Mouse (Mus musculus): Measurements from ENCODE around the gene Rundc3b.

Gene Rundc3b

DNA sequence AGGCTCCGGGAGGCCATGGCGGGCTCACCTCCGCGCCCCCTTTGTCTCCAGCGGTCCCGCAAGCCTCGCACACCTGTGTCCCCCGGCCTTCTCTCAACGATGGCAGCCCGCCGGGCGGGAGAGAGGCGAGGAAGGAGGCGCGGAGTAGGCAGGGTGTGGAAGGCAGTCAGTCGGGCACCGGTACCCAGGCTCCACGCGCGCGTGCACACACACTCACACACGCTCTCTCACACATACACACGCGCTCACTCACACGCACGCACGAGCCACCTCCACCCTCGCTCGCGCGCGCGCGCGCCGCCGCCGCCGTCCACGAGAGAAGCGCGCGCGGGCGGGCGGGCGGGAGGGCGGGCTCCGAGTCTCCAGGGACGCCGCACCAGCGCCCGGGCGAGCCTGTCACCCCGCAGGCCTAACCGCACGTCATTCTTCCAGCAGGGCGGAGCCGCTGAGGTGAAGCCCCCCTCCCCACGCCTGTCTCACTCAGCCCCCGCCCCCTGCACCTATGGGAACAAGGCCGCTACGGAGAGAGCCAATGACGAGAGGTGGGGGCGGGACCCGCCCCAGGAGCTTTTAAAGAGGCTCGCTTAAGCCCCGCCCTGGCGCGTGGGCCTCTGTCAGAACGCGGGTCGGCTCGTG, at the start of gene Rundc3b:
TSS of gene Rundc3b (minus strand) at position 357 of the 636 bp plus-strand sequence.
- in situ Hi-C loops (cut with MboI): loop anchor here (10.0 kb wide), 1 partner anchor 52 kb away; no protein-coding TSS in a partner anchor

DNA sequence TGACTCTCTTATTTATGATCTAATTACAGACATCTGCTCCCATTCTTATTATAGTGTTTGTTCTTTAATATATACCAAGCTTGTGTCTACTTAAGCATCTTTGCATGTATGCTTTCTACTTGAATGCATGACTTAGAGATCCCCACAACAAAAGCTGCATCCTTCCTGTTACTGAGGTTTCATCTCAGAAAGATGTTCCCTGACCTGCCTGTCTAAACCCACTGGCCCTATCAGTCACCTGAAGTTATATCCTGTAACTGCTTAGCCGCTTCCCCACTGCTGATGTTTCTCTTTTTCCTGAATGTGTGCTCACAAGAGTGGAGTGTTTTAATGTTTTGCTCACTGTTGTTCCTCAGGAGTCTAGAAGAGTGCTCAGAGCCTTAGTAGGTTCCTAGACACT, 46.9 kb upstream of the Rundc3b start:
- in situ Hi-C loops (cut with MboI): loop anchor here (10.0 kb wide), 1 partner anchor 45 kb away; the partner anchor contains the start of gene Rundc3b

DNA sequence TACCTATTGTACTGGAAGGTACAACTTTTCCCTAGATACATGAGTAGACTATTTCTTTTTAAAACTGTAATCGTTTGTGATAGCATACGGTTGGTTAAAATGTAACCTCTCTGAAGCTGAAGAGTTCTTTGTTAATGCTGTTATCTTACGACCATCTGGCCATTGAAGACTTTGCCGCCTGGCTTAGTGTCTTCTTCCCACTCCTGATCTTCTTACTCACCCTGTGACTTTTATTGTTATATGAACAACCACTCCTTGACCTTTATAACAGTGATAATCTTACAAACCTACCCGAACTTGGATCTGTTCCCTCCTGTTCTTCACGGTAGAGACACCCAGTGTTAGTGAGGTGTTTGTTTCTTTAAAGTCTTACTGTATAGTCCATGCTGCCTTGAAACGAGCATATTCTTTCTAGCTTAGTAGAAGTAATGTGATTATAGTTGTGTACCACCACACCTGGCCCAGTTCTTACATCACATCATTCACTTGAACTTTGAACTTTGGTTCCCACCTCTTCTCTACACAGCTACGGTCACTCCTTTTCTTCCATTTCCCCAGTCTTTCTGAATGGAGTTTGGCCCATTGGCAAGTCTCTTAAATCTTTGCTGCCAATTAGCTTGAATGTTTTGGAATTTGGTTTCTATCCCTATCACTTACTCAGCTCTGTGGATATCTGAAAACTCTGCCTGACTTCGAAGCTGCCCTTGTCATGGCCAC, 45.2 kb upstream of the Rundc3b start:
- in situ Hi-C loops (cut with MboI): no loop called here

DNA sequence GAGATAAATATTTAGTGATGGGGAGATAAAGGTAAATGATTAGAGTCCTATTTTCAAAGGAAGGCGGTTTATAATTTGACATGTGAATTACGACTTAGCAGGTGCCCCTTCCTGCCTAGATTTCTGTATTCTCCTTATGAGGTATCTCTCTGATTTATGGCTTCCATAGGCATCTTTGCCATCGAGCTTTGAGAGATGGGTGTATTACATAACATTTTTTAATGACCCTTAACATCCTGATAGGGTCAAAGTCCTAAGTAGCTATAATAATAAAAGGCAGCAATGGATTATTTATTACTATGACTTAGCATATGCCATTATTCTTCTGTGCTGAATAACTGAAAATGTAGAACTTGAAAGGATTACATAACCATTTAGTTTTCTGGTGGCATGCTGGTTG, 41.9 kb upstream of the Rundc3b start:
- in situ Hi-C loops (cut with MboI): no loop called here

DNA sequence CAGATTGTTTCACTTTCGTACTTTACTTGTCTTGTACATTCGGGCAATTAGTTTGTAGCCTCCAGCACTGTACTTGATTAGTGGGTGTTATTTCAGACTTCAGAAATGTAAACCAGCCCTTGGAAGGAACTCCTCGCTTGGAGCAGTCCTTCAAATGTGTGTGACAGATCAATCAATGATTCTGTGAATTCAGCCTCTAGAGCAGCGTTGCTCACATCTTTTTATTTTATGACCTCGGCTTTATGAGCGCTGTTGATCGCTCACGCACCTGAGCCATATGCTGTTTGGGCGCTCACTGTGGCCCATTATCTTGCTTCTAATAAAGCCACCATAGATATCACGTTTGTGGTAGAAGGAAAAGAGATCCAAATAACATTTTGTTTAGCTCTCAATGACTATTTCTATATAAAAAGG, 38.0 kb upstream of the Rundc3b start:
- in situ Hi-C loops (cut with MboI): no loop called here

DNA sequence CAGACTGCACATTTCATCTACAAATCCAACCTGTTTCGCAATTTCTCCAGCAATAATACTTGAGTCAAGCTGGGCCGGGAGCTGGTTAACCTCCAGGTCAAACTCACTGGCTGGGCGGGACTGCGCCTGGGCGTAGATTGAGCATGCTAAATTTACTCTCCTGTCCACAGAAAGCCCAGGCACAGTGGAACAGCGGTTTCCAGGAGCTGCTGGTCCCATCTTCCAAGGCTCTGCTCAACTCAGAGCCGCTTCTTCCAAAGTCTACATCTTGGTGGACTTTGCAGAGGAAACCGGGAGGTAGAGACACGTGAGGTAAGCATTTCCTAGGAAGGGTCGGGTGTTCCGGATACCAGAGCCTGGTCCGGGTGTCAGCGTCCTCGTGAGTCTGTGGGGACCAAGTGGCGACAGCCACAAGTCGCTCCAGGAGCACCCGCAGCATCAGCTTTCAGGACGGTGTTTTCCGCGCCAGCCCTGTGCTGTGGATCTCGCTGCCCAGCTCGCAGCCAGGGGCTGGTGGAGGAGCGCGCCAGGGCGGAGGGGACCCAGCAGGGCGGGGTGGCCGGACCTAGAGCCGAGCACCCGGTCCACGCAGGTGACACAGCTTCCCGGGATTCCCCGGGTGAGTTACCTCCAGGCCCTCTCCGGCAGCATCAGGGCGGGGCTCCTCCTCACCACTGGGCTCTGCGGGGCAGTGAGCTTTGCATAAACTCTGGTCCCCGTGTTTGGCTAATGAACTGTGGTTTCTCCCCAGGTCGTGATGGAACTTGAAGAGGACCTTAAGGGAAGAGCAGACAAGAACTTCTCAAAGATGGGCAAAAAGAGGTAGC, 37.4 kb upstream of the Rundc3b start, which contains the start of gene Abcb1a:
TSS of gene Abcb1a (plus strand) at position 167 of the 827 bp plus-strand sequence.
- in situ Hi-C loops (cut with MboI): no loop called here

DNA sequence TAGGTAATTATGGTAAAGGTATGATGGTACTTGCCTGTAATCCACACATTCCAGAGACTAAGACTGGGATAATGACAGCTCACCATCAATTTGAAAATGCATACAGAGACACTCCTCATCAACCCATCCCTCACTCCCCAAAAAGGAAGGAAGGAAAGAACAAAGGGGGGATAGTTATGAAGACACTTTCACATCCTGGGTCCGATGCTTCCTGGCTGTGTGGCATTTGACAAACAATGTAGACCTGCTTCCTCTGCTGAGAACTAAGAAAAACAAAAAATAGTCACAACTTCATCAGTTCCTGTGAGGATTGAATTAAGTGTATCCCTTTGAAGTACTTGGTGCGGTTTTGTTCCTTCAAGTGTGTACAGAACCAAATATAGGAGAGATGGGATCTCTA, 29.3 kb upstream of the Rundc3b start:
- in situ Hi-C loops (cut with MboI): no loop called here

DNA sequence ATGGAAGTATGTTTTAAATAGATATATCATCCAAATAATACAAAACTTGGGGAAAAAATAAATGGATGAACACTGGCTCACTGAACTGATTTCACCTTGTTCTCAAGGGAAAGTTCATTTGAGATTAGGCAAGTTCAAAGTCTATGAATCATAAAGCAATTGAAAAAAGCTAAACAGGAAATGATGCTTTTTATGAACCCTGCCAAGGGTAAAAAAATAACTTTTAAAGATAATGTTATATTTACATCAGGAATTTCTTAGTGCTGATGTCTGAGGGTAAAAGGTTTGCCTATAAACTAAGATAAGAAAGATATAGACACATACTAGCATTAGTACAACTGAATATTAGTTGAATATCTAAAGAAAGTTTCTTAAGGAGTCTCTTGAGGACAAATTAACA, 26.0 kb upstream of the Rundc3b start:
- in situ Hi-C loops (cut with MboI): no loop called here

DNA sequence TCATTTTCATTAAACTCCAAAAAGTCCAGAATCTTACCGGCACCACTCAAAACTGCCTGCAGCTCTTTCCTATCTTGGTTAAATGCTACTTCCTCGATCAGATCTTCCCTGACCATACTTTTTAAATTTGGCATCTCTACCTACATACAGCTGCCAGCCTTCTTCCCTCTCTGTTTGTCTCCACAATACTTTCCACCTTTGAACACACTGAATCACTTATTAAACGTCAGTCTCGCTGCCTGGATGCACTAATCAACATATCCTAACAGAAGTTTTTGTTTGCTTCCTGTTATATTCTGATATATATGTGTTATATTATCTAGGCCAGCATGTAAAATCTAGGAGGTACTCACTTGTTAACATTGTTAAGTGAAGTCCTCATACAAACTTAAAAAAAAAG, 25.5 kb upstream of the Rundc3b start:
- in situ Hi-C loops (cut with MboI): no loop called here

DNA sequence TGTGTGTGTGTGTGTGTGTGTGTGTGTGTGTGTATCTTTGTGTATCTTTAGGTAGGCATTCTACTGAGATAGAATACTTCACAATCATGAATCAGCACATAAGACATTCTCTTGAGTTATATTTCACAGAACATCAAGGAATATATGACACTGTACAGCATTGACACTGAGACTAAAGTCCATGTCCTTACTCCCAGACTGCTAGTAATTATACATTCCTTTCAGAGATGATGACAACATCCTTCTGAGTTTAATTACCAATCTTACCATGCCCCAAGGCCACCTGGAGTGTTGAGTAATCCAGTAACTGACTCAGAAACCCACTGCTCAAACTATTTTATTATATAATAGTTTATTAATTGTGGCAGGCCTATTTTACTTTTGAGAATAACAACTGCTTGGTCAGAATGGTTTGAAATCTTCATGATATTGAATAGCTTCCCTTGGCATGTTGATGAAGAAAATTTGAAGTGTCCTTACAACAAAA, 11.8 kb upstream of the Rundc3b start:
- in situ Hi-C loops (cut with MboI): no loop called here

DNA sequence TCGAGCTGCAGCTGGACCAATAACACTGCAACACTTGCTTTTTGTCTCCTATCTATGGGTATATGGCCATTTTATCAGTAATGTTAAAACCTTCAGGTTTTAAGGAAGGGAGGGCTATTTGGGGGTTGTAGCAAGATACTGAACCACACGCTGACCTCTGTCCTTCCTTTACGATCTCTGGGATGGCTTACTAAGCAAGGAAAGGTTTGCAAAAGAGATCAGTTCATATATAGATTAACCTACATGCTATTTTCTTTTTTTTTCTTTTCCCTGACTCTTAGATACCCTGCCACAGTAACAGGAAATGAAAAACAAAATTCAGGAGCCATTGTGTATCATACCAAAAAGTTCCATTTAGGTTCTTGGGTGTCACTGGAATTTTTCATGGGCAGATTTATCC, 10.1 kb upstream of the Rundc3b start:
- in situ Hi-C loops (cut with MboI): no loop called here

DNA sequence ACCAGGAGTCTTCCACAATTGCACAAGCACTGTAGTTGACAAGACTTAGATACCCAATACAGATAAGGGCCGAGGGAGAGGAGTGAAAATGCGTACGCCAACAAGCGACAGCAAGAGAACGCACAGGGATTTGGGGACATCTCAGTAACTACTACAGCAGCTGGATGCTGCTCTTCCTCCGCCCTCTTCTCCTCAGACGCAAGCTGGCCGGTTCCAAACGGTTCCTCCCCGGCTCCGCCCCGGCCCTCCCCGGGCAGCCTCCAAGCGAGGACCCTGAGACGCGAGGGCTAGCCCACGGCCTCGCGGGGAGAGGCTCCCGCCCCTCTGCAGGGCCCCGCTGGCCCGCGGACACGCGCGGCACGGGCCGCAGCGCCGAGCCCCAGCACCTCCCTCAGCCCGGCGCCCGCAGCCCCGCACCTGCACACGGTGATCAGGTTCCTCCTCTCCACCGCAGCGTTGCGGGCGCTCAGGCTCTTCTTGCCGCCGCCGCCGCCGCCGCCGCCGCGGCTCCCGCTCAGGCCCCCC, 619 bp downstream of the Rundc3b start:
- in situ Hi-C loops (cut with MboI): loop anchor here (10.0 kb wide), 1 partner anchor 53 kb away; no protein-coding TSS in a partner anchor

DNA sequence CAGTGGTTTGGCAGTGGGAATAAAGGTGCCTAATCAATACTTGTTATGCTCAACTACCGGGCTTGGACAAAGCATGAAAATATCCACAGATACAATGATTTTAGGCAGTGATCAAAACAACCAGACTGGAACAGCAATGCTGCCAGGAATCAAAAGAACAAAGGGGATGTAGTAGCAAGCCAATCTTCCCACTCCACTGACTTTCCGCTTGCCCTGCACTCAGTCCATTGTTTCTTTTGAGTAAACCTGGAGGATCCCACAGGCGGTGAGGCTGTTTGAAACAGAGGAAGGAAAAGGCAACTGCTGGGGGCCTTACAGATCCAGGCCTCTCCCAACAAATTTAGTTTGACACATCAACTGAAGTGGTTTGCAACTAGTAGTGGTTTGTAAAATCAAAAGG, 51.6 kb downstream of the Rundc3b start:
- in situ Hi-C loops (cut with MboI): no loop called here

DNA sequence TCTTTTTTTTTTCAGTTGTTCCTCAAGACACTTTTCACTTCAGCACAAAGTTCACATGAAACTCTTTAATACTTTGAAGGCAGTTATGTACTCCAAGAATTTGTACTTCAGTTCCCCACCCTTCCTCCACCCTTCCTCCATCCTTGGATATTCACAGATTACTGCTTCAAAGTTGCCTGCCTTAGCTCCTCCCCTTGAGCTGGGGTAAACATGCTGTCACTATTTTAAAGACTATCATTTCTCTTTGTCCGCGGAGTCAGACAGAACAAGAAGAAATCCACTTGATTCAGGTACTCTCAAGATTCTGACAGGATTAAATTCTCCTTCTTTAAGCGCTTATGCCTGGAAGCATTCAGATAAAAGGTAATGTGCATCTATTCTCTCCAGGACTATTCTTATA, 55.9 kb downstream of the Rundc3b start:
- in situ Hi-C loops (cut with MboI): no loop called here

DNA sequence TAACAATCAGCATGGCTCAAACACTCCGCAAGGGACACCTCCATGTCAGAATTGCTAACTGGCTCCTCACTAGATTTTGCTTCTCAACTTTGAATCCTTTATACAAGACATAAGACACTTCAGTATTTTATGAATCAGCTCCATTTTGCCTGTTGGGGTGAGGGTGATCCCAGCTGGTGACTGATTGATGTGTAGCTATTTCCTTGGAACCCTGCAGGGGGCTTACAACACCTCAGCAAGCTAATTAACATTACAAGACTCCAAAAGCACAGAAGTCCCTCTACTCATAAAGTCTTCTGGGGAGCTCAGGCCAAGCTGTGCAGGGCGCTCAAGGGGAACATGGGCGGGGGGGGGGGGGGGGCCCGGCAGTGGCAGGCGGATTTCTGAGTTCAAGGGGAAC, 78.2 kb downstream of the Rundc3b start:
- in situ Hi-C loops (cut with MboI): no loop called here

DNA sequence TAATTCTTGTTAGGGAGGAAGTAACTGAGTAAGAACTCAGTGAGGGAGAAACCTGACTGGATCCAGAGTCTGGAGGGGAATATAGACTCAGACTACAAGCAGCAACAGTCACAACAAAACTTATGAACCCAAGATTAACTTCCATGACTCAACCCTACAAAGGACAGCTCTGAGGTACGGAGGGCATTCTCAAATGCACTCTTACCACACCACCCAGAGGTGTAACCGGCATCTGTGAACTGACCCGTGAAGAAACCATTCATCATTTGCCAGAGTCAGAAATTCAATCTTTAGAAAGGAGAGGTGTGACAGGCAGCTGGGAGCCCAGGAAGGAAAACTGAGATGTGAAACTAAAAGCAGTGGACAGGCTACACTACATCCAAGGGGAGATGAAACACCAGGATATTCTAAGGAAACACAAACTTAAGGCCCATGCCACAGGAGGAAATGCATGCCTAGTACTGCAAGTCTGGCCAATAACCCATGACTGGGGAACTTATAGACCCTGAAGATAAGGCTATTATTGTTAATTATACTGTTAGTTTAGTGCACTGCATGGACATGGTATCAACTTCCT, 80.0 kb downstream of the Rundc3b start:
- in situ Hi-C loops (cut with MboI): no loop called here

DNA sequence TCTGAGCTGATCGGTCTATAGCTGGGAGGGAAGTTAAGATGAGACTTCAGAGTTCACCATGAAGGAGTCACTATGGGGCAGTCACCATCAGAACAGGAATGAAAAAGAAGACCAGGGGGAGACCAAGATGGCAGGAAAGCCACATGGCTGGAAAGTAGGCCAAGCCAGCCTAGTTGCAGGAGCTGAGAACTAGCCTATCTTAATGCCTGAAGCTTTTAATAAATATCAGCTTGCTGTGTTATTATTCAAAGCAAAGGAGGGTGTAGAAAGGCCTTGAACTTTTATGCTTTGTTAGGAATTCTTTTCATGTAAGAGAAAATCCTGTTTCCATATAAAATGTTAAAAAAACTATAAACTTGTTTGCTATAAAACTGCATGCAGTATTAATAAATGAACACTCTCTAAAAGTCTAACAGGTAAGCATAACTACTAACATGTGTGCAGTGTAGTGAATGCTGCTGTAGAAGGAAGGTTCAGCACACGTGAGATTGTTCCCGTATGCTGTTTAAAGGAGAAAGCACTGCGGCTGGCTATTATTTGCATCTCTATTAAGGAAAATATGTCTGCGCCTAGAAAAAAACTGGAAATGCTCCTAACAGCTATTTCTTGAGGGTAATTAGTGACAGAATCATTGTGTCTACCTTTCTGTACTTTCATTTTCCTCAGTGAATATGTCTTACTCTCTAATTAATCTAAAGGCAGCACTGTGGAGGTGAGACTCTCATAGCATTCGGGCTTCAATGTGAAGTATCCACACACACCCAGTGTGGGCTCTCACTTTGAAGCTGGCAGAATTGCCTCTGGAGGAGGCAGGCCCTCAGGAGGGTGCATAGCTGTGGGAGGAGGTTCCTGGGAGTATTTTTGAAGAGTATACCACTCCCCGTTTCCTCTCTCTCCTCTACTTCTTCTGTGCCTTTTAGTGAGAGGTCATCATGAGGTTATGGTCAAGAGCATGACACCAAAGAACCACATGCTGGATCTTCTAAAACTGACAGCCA, 81.3 kb downstream of the Rundc3b start:
- in situ Hi-C loops (cut with MboI): no loop called here

DNA sequence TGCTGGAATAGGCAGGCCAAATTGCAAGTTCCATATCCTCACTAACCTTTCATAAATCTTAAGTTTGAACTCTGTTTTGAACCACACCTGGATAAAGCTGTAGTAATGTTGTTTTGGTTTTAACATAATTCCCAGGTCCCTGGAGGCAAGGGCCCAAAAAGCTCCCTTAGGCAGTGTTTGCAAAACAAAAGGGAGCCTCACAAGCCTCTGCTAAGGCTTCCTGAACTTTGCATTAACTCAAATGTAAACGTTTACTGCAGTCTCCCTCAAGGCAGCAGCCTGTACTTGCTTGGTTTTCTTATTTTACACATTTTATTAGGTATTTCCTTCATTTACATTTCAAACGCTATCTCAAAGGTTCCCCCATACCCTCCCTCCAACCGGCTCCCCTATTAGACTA, 103.7 kb downstream of the Rundc3b start:
- in situ Hi-C loops (cut with MboI): no loop called here

DNA sequence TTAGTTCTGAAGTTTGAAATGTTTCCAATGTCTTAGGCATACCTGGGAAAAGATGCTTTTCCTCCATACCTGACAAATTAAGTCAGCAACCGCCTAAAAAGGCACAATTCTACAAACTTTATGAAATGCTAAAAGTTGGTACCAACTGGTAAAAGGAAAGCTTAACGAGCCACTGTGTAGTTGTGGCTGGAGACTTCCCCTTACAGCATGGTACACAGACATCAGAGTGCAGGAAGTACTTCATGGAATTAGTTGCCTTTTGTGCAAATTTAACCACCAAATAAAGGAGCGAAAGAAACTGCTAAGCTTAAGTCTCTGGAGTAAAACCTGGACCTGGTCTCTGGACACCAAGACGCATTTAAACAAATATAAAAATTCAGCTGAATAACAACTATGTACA, 131.0 kb downstream of the Rundc3b start:
- in situ Hi-C loops (cut with MboI): loop anchor here (25.0 kb wide), 2 partner anchors 346 to 571 kb away; no protein-coding TSS in a partner anchor

DNA sequence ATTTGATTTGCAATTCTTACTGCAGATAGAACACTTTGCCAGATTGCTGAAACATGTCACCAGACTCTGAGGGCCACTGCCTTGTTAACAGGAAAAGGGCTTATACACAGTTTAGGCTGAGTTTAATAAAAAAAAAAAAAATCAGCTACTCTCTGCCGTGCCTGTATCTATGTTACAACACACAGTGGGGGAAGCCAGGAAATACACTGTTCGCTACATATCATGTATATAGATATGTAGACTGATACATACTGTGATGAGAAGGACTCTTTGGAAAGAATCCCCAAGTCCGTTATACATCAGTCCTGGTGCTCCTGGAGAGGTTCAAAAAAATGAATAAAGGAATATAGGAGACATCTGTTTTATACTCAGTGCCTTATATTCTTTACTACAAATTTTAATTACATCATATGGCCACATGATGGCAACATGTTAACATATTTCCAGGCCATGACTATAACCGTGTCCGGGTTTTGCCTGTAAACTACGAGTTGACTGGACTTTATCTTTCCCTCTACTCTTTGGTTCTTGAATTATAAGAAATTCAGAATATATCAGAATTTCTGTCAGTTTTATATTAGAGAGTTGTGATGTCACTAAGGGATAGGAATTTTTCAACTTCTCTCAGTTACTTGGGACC, 133.2 kb downstream of the Rundc3b start:
- in situ Hi-C loops (cut with MboI): loop anchor here (25.0 kb wide), 2 partner anchors 348 to 573 kb away; no protein-coding TSS in a partner anchor

Data from mature B cell (primary cell).